Mouse (Mus musculus) lung, adult 18-20 months (tissue): ENCODE results near the gene Tmem219.
"Not testable (repeated sequence)": the region's sequence is repeated elsewhere in the genome, so short reads cannot be mapped to it uniquely, and the experiment has no call there.

Experiments
- DNase-seq, 2 experiments: peaks; one replicate each; pipeline ENCODE4 v3.0.0; 2022; ENCODE audit warnings: mixed read lengths in 2 of 2

Gene Tmem219

GRCm38 (mm10) chr7:126921563-126921962 is 1.2 kb downstream of the Tmem219 start:
- no peak for DNase-seq

DNA sequence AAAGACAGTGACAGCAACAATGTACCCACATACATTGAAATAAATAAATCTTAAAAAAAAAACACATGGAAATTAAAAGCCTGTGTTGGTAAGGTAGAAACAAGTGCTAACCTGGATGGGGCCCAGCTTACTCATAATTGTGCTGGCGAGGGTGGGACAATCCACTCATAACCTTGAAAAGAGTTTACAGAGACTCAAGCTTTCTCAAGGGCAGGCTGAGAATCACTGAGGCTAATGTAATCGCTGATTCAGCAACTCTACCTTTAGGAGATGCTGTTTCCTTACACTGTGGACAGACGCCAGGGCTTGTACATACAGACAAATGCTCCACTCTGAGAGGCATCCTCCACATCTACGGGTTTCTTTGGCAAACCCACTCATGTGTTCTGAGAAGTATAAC is 2.7 kb downstream of the Tmem219 start:
- DNase-seq: no peak

- not testable (repeated sequence) for DNase-seq
These were observed 4.4 kb downstream of the Tmem219 start for GRCm38 (mm10) chr7:126918356-126918755.

DNA sequence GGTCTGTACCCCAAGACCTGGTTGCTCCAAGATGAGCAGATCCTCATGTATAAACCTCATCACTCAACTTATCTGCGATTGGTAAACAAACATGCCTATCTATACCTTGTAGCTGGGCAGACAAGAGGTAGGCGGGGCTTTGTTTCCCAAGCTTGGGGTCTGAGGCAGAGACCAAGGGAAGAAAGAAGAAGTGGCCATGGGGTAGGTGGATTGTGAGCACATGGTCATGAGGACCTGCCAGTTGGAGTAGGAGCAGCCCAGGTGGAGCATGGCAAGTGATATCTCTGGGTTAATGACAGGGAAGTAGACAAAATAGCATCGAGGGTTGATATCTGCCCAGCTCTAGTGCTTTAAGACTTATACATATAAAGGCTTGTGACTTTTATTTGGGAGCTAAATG is 7.9 kb downstream of the Tmem219 start:
- no peak for DNase-seq

GRCm38 (mm10) chr7:126905590-126905989 is 17.1 kb downstream of the Tmem219 start:
- DNase-seq: no peak

- not testable (repeated sequence) for DNase-seq
These were observed 22.9 kb downstream of the Tmem219 start for GRCm38 (mm10) chr7:126899781-126900180.

GRCm38 (mm10) chr7:126898102-126898990 is 24.4 kb downstream of the Tmem219 start:
- peak; percentile 94 to 96 for DNase-seq

DNA sequence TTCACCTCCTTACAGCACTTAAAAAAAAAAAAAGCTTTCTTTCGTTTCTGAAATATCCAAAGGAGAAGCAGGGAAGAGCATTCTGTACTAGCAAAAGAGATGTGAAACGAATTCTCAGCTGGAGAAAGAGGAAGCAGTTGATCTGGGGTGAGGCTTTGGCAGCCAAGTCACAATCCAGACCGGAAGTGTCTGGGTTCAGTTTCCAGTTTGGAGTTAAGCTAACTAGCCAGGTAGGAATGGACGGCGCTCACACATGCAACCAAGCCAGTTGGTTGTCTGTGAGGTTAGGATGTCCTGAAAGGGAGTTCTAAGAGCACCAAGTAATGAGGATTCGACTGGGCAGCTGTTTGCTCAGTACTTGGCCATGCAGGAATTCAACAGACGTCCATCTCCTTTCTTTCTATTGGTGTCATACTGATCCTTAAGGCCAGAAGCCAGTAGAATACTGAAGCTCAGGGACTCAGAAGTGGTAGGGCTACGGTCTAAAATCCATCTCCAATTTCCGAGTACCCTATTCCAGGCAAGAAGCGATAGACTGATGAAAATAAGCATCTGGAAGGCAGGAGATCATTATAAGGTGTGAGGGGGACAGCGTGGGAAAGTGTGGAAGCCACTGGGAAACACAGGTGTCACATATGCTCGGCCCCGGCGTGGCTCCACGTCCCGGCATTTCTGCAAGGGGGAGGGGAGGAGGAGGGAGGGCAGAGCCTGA is 25.2 kb downstream of the Tmem219 start:
- peak in 1 of 2 experiments; percentile 55 for DNase-seq

GRCm38 (mm10) chr7:126896912-126897311 is 25.8 kb downstream of the Tmem219 start:
- DNase-seq: no peak

- DNase-seq: peak in 1 of 2 experiments; percentile 60
These were observed 33.9 kb downstream of the Tmem219 start for GRCm38 (mm10) chr7:126888852-126889251.

GRCm38 (mm10) chr7:126887281-126887680 is 35.4 kb downstream of the Tmem219 start:
- no peak for DNase-seq

- DNase-seq: peak; percentile 99
These were observed 38.2 kb downstream of the Tmem219 start, which contains the start of gene Taok2 for GRCm38 (mm10) chr7:126884286-126885164. Gene Taok2 (minus strand): TSS chr7:126884703.

DNA sequence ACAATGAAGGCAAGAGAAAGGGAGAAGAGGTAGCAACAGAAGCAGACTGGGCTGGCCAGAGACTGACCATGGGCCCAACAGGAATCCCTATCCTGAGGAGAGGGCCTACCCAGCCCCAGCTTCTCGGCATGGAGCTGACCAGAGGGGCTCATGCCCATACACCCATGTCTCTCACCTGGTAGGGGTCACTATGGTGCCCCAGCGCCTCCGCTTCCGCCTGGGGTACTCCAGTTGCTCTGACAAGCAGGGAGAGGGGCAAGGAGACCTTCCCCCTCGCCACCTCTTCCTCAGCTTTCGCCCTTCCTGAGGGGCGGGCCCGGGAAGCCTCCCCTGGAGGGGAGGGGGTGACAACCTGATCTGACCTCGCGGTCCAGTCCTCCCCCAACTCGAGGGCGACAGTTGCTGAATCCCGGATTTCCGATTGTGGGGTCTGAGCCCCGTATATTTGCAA is 39.0 kb downstream of the Tmem219 start:
- peak in 1 of 2 experiments; percentile 52 for DNase-seq

- peak; percentile 55 to 70 for DNase-seq
These were observed 41.7 kb downstream of the Tmem219 start for GRCm38 (mm10) chr7:126881040-126881439.

GRCm38 (mm10) chr7:126877239-126877638 is 45.5 kb downstream of the Tmem219 start:
- no peak for DNase-seq

DNA sequence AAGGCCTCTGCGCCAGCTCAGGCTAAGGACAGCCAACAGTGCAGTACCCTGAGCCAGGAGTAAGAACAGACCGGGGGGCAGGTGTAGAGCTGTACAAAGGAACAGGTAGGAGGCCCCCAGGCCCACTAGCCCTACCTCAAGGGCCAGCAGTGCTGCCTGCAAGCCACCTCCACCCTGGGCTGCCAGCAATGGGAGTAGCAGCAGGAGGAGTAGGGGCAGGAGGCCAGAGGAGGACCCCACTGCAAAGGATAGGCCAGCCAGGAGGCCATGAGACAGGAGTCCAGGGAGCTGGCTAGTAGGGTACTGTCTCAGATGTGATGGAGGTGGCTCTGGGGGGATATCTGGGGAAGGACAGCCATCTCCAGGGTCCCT is 52.2 kb downstream of the Tmem219 start:
- no peak for DNase-seq

DNA sequence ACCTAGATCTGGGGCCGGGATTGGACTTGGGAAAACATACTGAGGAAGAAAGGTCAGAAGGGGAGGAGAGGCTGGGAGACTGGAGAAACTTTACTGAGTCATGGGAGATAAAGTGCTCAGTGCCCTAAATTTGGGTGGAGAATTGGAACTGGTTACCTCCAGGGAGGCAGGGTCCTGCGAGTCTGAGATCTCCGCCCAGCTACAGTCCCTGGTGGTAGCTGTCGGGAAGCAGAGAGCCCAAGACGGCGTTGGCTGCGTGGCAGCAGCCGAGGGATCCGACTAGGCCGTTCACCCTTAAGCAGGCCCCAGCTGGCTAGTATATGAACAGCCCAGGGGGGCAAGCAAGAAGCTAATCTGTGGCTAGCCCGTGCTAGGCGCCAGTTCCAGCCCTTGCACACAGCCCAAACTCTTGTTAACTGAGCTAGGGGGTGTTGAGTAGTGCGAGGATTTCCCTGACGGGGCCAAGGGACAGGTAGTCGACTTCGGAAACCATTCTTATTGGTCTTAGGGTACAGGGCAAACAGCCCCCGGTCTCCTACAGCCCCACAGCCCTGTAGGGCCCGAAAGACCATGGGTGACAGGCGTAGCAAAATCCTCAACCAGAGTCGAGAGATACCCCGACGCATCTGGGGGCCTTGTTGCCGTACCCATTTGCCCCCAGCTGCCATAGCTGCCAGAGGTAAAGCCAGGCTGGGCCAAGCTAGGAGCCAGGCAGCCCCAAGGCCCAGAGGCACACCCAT is 52.8 kb downstream of the Tmem219 start:
- DNase-seq: no peak

DNA sequence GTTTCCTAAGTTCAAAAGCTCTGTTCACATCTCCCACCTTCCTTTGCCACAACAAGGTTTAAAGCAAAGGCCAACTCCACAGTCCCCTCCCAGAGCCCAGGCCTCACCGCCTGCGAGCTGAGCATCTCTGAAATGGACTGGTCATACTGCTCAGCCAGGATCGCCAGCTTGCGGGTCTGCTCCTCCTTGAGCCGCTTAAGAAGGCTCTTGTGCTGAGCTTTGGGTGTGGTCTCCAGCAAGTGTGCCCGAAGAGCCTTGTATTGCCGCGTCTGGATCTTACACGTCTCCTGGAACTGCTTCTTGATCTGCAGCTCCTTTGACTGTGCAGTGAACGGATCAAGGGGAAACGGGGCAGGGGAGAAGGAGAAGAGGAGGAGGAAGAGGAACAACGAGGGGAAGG is 54.7 kb downstream of the Tmem219 start:
- DNase-seq: peak; percentile 45 to 50

- DNase-seq: no peak
These were observed 55.2 kb downstream of the Tmem219 start for GRCm38 (mm10) chr7:126867534-126867933.

- no peak for DNase-seq
These were observed 58.9 kb downstream of the Tmem219 start for GRCm38 (mm10) chr7:126863791-126864190.

- DNase-seq: peak; percentile 92 to 95
These were observed 60.5 kb downstream of the Tmem219 start, which contains the start of gene Ino80e for GRCm38 (mm10) chr7:126862147-126862784. Gene Ino80e (minus strand): TSS chr7:126862377.
